Mouse (Mus musculus): ENCODE results near the gene Fam189a1.

DNA sequence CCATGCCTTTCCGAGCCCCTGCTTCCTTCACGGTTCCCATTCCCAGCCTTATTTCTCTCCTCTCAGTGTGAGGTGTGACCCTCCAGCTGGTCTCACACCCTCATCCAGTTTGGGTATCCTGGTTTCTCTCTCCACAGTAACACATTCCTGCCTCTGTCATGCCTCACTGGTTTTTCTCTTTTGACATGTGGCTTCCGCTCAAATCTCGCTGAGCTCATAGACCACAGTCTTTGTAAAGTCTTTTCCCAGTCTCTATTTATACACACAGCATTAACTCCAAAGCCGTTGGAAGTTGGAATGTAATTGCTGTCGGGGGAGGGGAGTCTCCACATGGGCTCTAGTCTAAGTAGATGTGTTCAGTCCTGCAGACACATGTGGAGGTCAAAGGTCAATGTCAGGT, 145.2 kb downstream of the Fam189a1 start:
- TF ChIP-seq POLR2A (IDR thresholded peaks at IDR 0.05; ENCODE audit: low read depth, low read length) (no peak), CTCF (conservative IDR thresholded peaks at IDR 0.05; ENCODE audit: insufficient read depth, insufficient read length, low read depth, low read length) (no peak)

All from kidney, adult 2 months (tissue).